Mouse (Mus musculus): ENCODE data around the gene Ckb. TPM values are rescaled to one million over a fixed set of nuclear protein-coding genes. Genes with fewer than 3 reads are reported as not detected.

Gene Ckb
- polyA plus RNA-seq, 1 experiment from 2014 or later = 44.8 TPM

DNA sequence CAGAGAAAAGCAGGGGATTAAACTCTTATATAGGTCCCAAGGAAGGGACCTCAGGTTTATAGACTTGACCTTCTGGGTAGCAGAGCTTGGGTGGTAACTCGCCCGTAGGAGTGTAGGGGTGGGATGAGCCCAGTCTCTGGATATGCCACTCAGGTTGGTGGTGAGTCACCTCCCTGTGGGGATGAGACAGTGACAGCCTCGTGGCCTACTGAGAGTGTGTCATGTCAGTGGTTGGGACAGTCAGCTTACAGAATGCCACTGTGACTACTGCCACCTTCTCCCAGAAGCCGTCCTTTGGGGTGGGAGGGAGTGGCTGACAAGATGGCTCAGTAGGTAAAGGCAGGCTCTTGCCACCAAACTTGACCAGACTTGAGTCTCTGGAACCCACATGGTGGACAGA lies 14.3 kb upstream of the Ckb start:
- Histone ChIP-seq H3K27me3 (ENCODE audit: control insufficient read depth, insufficient read depth, low read depth, low read length) (no peaks in the 10 kb centered on the region), H3K4me2 (ENCODE audit: low read depth, low read length) (no peak overlapping the region), H3K4me1 (ENCODE audit: control insufficient read depth, low read depth, low read length) (no peaks in the 10 kb centered on the region), H3K9me3 (replicated peaks; ENCODE audit: control insufficient read depth, low read length) (no peaks in the 10 kb centered on the region), H3K27ac (ENCODE audit: low read length) (no peak overlapping the region), H3K4me3 (ENCODE audit: low read depth, low read length) (no peak overlapping the region), H3K9ac (ENCODE audit: low read depth, low read length) (no peak overlapping the region), H3K36me3 (ENCODE audit: control insufficient read depth, insufficient read depth) (no peaks in the 10 kb centered on the region; the same call in 1 of the 2 replicates)
- 48% methylated on average over 4 of the region's 4 CpGs for WGBS (ENCODE audit: insufficient replicate concordance)
- no peak for ATAC-seq (ENCODE audit: low read depth)

- peaks cover 10% of the 10 kb centered on the region for H3K4me1 ChIP-seq (ENCODE audit: control insufficient read depth, low read depth, low read length)
- 57% methylated on average over 5 of the region's 5 CpGs for WGBS (ENCODE audit: insufficient replicate concordance)
- H3K9ac ChIP-seq (ENCODE audit: low read depth, low read length) = no peak overlapping the region
- H3K36me3 ChIP-seq (ENCODE audit: control insufficient read depth, insufficient read depth) = no peaks in the 10 kb centered on the region; the same call in 1 of the 2 replicates
- H3K27ac ChIP-seq (ENCODE audit: low read length) = no peak overlapping the region; the same call in 1 of the 2 replicates
- H3K4me3 ChIP-seq (ENCODE audit: low read depth, low read length) = no peak overlapping the region
- no peak overlapping the region for H3K4me2 ChIP-seq (ENCODE audit: low read depth, low read length)
- no peaks in the 10 kb centered on the region for H3K9me3 ChIP-seq (replicated peaks; ENCODE audit: control insufficient read depth, low read length)
- no peaks in the 10 kb centered on the region for H3K27me3 ChIP-seq (ENCODE audit: control insufficient read depth, insufficient read depth, low read depth, low read length)
- ATAC-seq (ENCODE audit: low read depth) = no peak
Measured at GRCm38 (mm10) chr12:111682806-111683205, 10.7 kb upstream of the Ckb start.

DNA sequence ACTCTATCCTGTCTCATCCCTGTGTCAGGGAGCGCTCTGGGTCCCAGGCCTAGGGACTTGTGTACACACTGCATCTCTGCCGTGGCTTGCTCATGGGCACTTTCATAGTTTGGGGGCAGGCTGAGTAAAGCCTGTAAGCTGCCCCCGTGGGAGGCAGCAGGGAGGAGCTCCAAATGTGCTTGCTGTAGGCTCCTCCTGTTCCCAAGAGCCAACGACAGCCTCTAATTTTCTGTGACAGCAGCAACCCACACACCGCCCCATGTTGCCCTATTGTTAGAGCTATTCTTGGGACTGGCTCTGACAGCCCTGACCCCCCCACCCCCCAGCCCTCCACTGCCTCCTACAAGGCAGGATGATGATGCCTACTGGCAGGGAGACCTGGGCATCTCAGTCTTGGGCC lies 9.9 kb upstream of the Ckb start:
- Histone ChIP-seq H3K36me3 (ENCODE audit: control insufficient read depth, insufficient read depth) (no peaks in the 10 kb centered on the region; the same call in 1 of the 2 replicates), H3K4me2 (ENCODE audit: low read depth, low read length) (no peak overlapping the region), H3K27ac (ENCODE audit: low read length) (no peak overlapping the region), H3K4me1 (ENCODE audit: control insufficient read depth, low read depth, low read length) (peaks cover 18% of the 10 kb centered on the region), H3K27me3 (ENCODE audit: control insufficient read depth, insufficient read depth, low read depth, low read length) (no peaks in the 10 kb centered on the region), H3K9me3 (replicated peaks; ENCODE audit: control insufficient read depth, low read length) (no peaks in the 10 kb centered on the region), H3K9ac (ENCODE audit: low read depth, low read length) (no peak overlapping the region), H3K4me3 (ENCODE audit: low read depth, low read length) (no peak overlapping the region)
- WGBS (ENCODE audit: insufficient replicate concordance) = 71% methylated on average over 5 of the region's 5 CpGs
- ATAC-seq (ENCODE audit: low read depth) = no peak

GRCm38 (mm10) chr12:111681305-111681704 lies 9.2 kb upstream of the Ckb start:
- Histone ChIP-seq H3K4me1 (ENCODE audit: control insufficient read depth, low read depth, low read length) (peaks cover 19% of the 10 kb centered on the region), H3K27me3 (ENCODE audit: control insufficient read depth, insufficient read depth, low read depth, low read length) (no peaks in the 10 kb centered on the region), H3K4me3 (ENCODE audit: low read depth, low read length) (no peak overlapping the region), H3K36me3 (ENCODE audit: control insufficient read depth, insufficient read depth) (no peaks in the 10 kb centered on the region; the same call in 1 of the 2 replicates), H3K9me3 (replicated peaks; ENCODE audit: control insufficient read depth, low read length) (no peaks in the 10 kb centered on the region), H3K9ac (ENCODE audit: low read depth, low read length) (no peak overlapping the region), H3K27ac (ENCODE audit: low read length) (no peak overlapping the region), H3K4me2 (ENCODE audit: low read depth, low read length) (no peak overlapping the region)
- no peak for ATAC-seq (ENCODE audit: low read depth)
- WGBS (ENCODE audit: insufficient replicate concordance) = 82% methylated on average over 8 of the region's 8 CpGs

- Histone ChIP-seq H3K36me3 (ENCODE audit: control insufficient read depth, insufficient read depth) (no peaks in the 10 kb centered on the region; the same call in 1 of the 2 replicates), H3K27ac (ENCODE audit: low read length) (no peak overlapping the region), H3K4me3 (ENCODE audit: low read depth, low read length) (no peak overlapping the region), H3K9me3 (replicated peaks; ENCODE audit: control insufficient read depth, low read length) (no peaks in the 10 kb centered on the region), H3K4me2 (ENCODE audit: low read depth, low read length) (no peak overlapping the region), H3K9ac (ENCODE audit: low read depth, low read length) (no peak overlapping the region), H3K4me1 (ENCODE audit: control insufficient read depth, low read depth, low read length) (peaks cover 19% of the 10 kb centered on the region), H3K27me3 (ENCODE audit: control insufficient read depth, insufficient read depth, low read depth, low read length) (no peaks in the 10 kb centered on the region)
- WGBS (ENCODE audit: insufficient replicate concordance) = 84% methylated on average over 13 of the region's 13 CpGs
- no peak for ATAC-seq (ENCODE audit: low read depth)
Measured at GRCm38 (mm10) chr12:111680661-111681060, 8.5 kb upstream of the Ckb start.

DNA sequence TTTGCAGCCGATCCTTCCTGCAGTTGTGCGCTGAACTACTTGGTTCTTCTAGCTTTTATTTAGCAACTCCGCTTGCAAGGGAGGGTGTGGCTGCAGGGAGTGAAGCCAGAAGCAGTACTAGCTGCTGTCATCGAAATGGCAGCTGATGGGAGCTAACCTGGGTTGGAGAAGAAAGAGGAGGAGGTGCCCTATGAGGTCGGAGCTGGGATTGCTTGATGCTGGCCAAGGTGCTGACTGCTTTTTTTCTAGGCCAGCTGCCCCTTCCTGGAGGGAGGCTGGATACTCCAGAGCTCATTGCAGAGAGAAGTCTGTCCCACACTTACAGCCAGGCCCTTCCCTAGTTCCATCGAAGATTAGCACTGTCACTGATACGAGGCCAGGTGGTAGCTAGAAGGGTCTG lies 6.9 kb upstream of the Ckb start:
- no peak for ATAC-seq (ENCODE audit: low read depth)
- no peaks in the 10 kb centered on the region; the same call in 1 of the 2 replicates for H3K36me3 ChIP-seq (ENCODE audit: control insufficient read depth, insufficient read depth)
- H3K9me3 ChIP-seq (replicated peaks; ENCODE audit: control insufficient read depth, low read length) = no peaks in the 10 kb centered on the region
- peaks cover 19% of the 10 kb centered on the region for H3K4me1 ChIP-seq (ENCODE audit: control insufficient read depth, low read depth, low read length)
- peaks cover 3% of the 10 kb centered on the region for H3K27me3 ChIP-seq (ENCODE audit: control insufficient read depth, insufficient read depth, low read depth, low read length)
- H3K9ac ChIP-seq (ENCODE audit: low read depth, low read length) = peak overlapping the region; percentile 81
- H3K4me3 ChIP-seq (ENCODE audit: low read depth, low read length) = peak overlapping the region; percentile 87
- no peak overlapping the region for H3K27ac ChIP-seq (ENCODE audit: low read length)
- WGBS (ENCODE audit: insufficient replicate concordance) = 25% methylated on average over 7 of the region's 7 CpGs
- peak overlapping the region; percentile 86 for H3K4me2 ChIP-seq (ENCODE audit: low read depth, low read length)

- Histone ChIP-seq H3K9ac (ENCODE audit: low read depth, low read length) (peak overlapping the region; percentile 81), H3K4me2 (ENCODE audit: low read depth, low read length) (peak overlapping the region; percentile 86), H3K36me3 (ENCODE audit: control insufficient read depth, insufficient read depth) (no peaks in the 10 kb centered on the region; the same call in 1 of the 2 replicates), H3K4me1 (ENCODE audit: control insufficient read depth, low read depth, low read length) (peaks cover 19% of the 10 kb centered on the region), H3K4me3 (ENCODE audit: low read depth, low read length) (peak overlapping the region; percentile 87), H3K27me3 (ENCODE audit: control insufficient read depth, insufficient read depth, low read depth, low read length) (peaks cover 7% of the 10 kb centered on the region), H3K9me3 (replicated peaks; ENCODE audit: control insufficient read depth, low read length) (no peaks in the 10 kb centered on the region), H3K27ac (ENCODE audit: low read length) (no peak overlapping the region)
- 0 out of 2 replicates have a peak, but pooled peaks have one; percentile 1 for ATAC-seq (ENCODE audit: low read depth)
- WGBS (ENCODE audit: insufficient replicate concordance) = under 1% methylated on average over 13 of the region's 13 CpGs
Measured at GRCm38 (mm10) chr12:111678670-111678933, 6.5 kb upstream of the Ckb start.

DNA sequence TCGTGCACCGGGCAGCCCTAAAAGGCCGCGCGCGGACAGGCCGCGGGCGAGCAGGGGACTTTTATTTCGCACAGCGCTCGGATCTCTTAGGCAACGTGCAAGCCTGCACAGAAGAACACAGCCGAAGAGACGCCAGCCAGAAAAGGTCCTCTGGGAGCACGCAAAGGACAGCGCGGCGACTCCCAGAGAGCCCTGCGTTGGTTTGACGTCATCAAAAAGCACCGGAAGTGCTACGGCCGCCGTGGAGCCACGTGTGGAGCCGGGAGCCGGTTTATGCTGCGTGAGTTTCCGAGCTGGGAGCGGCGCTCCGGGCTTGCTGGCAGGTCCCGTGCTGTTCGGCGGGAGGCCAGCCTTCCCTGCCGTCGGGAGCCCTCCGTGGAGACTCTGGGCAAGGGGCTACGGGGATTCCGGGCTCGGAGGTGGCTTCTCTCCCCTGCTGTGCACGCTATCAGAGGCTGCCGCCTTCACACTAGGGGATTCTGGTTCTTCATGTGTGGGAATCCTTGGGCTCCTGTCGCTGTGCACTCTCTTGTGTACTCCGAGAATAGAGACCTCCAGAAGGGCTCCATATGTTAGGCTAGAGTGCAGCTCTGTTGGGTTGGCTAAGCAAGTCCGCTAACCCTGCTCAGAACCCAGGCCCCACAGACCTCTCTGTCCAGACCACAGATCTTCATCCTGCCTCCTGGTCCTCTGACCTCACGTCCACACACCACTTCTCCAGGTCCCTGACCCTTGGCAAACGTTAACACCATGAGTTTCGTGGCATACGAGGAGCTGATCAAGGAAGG lies 5.9 kb upstream of the Ckb start, which contains the start of gene Trmt61a:
Trmt61a (plus strand) TSS at position 224 of the 788 bp plus-strand sequence.
- peak within 1 kb of the TSS; percentile 81 for H3K9ac ChIP-seq (ENCODE audit: low read depth, low read length)
- no peaks in the 10 kb centered on the region; the same call in 1 of the 2 replicates for H3K36me3 ChIP-seq (ENCODE audit: control insufficient read depth, insufficient read depth)
- no peaks in the 10 kb centered on the region for H3K9me3 ChIP-seq (replicated peaks; ENCODE audit: control insufficient read depth, low read length)
- H3K27ac ChIP-seq (ENCODE audit: low read length) = peak within 1 kb of the TSS; percentile 88
- H3K4me3 ChIP-seq (ENCODE audit: low read depth, low read length) = peak within 1 kb of the TSS; percentile 87
- ATAC-seq (ENCODE audit: low read depth) = peak; percentile 89
- peaks cover 19% of the 10 kb centered on the region for H3K4me1 ChIP-seq (ENCODE audit: control insufficient read depth, low read depth, low read length)
- under 1% methylated on average over 51 of the region's 51 CpGs for WGBS (ENCODE audit: insufficient replicate concordance)
- peaks cover 12% of the 10 kb centered on the region for H3K27me3 ChIP-seq (ENCODE audit: control insufficient read depth, insufficient read depth, low read depth, low read length)
- peak within 1 kb of the TSS; percentile 86 for H3K4me2 ChIP-seq (ENCODE audit: low read depth, low read length)

GRCm38 (mm10) chr12:111677421-111677820 lies 5.3 kb upstream of the Ckb start:
- Histone ChIP-seq H3K4me2 (ENCODE audit: low read depth, low read length) (peak overlapping the region; percentile 86), H3K9me3 (replicated peaks; ENCODE audit: control insufficient read depth, low read length) (no peaks in the 10 kb centered on the region), H3K27me3 (ENCODE audit: control insufficient read depth, insufficient read depth, low read depth, low read length) (peaks cover 18% of the 10 kb centered on the region), H3K36me3 (ENCODE audit: control insufficient read depth, insufficient read depth) (no peaks in the 10 kb centered on the region), H3K4me1 (ENCODE audit: control insufficient read depth, low read depth, low read length) (peaks cover 19% of the 10 kb centered on the region), H3K9ac (ENCODE audit: low read depth, low read length) (peak overlapping the region; percentile 81), H3K4me3 (ENCODE audit: low read depth, low read length) (peak overlapping the region; percentile 87), H3K27ac (ENCODE audit: low read length) (peak overlapping the region; percentile 88)
- 21% methylated on average over 5 of the region's 5 CpGs for WGBS (ENCODE audit: insufficient replicate concordance)
- ATAC-seq (ENCODE audit: low read depth) = peak; percentile 9
